Mouse (Mus musculus) spleen, adult 2 months (tissue): ENCODE results near the gene Chl1. TPM values are rescaled to one million over a fixed set of nuclear protein-coding genes. Genes with fewer than 3 reads are reported as not detected.

Source experiments
- DNase-seq, 2 experiments: peaks; one replicate each; pipeline versions ENCODE4 v3.0.0 to v3.0.0-alpha.2; 2012 to 2021; ENCODE audit warnings: low spot score in 2 of 2, low read depth in 1 of 2
- H3K27ac ChIP-seq: fragments of 200-500 bp; 2 replicates; pipeline ENCODE4 v1.5.1; 2012; ENCODE audit warnings: low read length, inconsistent platforms; ENCODE audit not compliant: insufficient read depth
- H3K27me3 ChIP-seq: fragments of 200-500 bp; 2 replicates; pipeline ENCODE4 v1.6.1; 2012; ENCODE audit warnings: mild to moderate bottlenecking, moderate library complexity, low read length, inconsistent platforms; ENCODE audit not compliant: control insufficient read depth, insufficient read depth
- H3K36me3 ChIP-seq: fragments of 200-500 bp; 2 replicates; pipeline ENCODE4 v1.6.1; 2012; ENCODE audit warnings: mild to moderate bottlenecking, low read length, inconsistent platforms; ENCODE audit not compliant: control insufficient read depth, insufficient read depth
- H3K4me1 ChIP-seq: fragments of 200-500 bp; 2 replicates; pipeline ENCODE4 v1.6.1; 2011; ENCODE audit warnings: inconsistent platforms; ENCODE audit not compliant: control insufficient read depth, insufficient read depth, insufficient read length
- H3K4me3 ChIP-seq: fragments of 200-500 bp; 2 replicates; pipeline ENCODE4 v1.5.1; 2011; ENCODE audit warnings: mild to moderate bottlenecking, inconsistent platforms; ENCODE audit not compliant: insufficient read depth, insufficient read length; ENCODE audit errors: extremely low read depth
- CTCF ChIP-seq: fragments of 200-500 bp; IDR thresholded peaks from 2 replicates; pipeline ENCODE4 v1.5.1; 2011; ENCODE audit warnings: mild to moderate bottlenecking, inconsistent platforms; ENCODE audit not compliant: insufficient read depth, insufficient read length, insufficient replicate concordance; ENCODE audit errors: extremely low read depth
- POLR2A ChIP-seq: fragments of 200-500 bp; IDR thresholded peaks from 2 replicates; pipeline ENCODE4 v1.6.1; 2011; ENCODE audit warnings: low read depth, low read length, inconsistent platforms
- WGBS: fragments of 180-500 bp; shearing (Covaris S2); methylation state at CpG from one replicate; pipeline ENCODE4 v1.1.7; 2018; 5-methylcytosine and 5-hydroxymethylcytosine counted together
- polyA plus RNA-seq: library from polyadenylated mRNA; depleted of rRNA; stranded (reverse); fragments of >200 nt; gene quantifications from 2 replicates; pipeline ENCODE4 v1.2.3, GENCODE M21; 2012

The Chl1 gene
- polyA plus RNA-seq, 1 experiment: 0.01 TPM

GRCm38 (mm10) chr6:103753891-103754290 is 243.5 kb downstream of the Chl1 start:
- Histone ChIP-seq H3K4me3 (no peak overlapping the region), H3K4me1 (no peaks in the 10 kb centered on the region), H3K36me3 (no peaks in the 10 kb centered on the region), H3K27me3 (no peaks in the 10 kb centered on the region), H3K27ac (no peak overlapping the region)
- no peak for TF ChIP-seq POLR2A
- no peak for TF ChIP-seq CTCF
- 73% methylated on average over 4 of the region's 4 CpGs for WGBS
- DNase-seq: no peak

DNA sequence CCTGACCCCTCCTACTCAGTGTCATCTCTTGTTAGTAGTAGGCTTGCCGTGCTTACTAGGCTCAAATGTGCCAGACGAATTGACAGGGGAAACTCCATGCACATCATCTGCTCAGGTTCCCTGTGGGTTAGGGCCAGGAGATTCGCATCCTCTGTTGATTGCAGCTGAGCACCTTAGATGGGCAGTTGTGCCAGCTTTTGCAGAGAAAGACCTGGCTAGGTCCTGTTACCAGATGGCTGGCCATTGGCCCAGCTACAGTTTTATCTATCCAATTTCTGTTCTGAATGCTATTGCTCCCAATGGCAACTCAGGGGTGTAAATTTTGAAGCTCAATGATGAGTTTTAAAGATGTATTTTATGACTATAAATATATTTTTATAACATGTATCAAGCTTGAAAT is 256.4 kb downstream of the Chl1 start:
- no peak for DNase-seq
- H3K27me3 ChIP-seq: no peaks in the 10 kb centered on the region
- no peaks in the 10 kb centered on the region for H3K36me3 ChIP-seq
- TF ChIP-seq POLR2A (no peak), CTCF (no peak)
- no peak overlapping the region for H3K4me3 ChIP-seq
- 85% methylated on average over 3 of the region's 3 CpGs for WGBS
- H3K4me1 ChIP-seq: no peaks in the 10 kb centered on the region
- no peak overlapping the region for H3K27ac ChIP-seq

- Histone ChIP-seq H3K27me3 (no peaks in the 10 kb centered on the region), H3K4me1 (no peaks in the 10 kb centered on the region), H3K4me3 (no peak overlapping the region), H3K27ac (no peak overlapping the region), H3K36me3 (no peaks in the 10 kb centered on the region)
- no peak for TF ChIP-seq POLR2A
- no peak for TF ChIP-seq CTCF
- whole genome bisulfite sequencing: 87% methylated on average over 5 of the region's 5 CpGs
- DNase-seq: no peak
Observed at GRCm38 (mm10) chr6:103781058-103781457, 270.7 kb downstream of the Chl1 start.

GRCm38 (mm10) chr6:103791077-103791632 is 280.8 kb downstream of the Chl1 start:
- Histone ChIP-seq H3K27ac (no peak overlapping the region), H3K36me3 (no peaks in the 10 kb centered on the region), H3K4me3 (no peak overlapping the region), H3K4me1 (no peaks in the 10 kb centered on the region), H3K27me3 (no peaks in the 10 kb centered on the region)
- TF ChIP-seq CTCF: no peak
- no peak for TF ChIP-seq POLR2A
- 59% methylated on average over 2 of the region's 2 CpGs for WGBS
- DNase-seq: no peak

GRCm38 (mm10) chr6:103795241-103795640 is 284.9 kb downstream of the Chl1 start:
- H3K27me3 ChIP-seq: no peaks in the 10 kb centered on the region
- no peak for TF ChIP-seq POLR2A
- no peaks in the 10 kb centered on the region for H3K36me3 ChIP-seq
- 94% methylated on average over 1 of the region's 1 CpGs for WGBS
- DNase-seq: no peak
- H3K4me3 ChIP-seq: no peak overlapping the region
- no peaks in the 10 kb centered on the region for H3K4me1 ChIP-seq
- no peak overlapping the region for H3K27ac ChIP-seq
